Mouse (Mus musculus) ES-E14 (cell line): ENCODE results near the gene Gm10037.

ENCODE experiments used
- CHD2 ChIP-seq: IDR thresholded peaks from 2 replicates; pipeline ENCODE4 v1.6.1; 2014; ENCODE audit warnings: mild to moderate bottlenecking, low read depth, low read length, inconsistent platforms
- HCFC1 ChIP-seq: IDR thresholded peaks from 2 replicates; pipeline ENCODE4 v1.6.1; 2012; ENCODE audit warnings: low read length, inconsistent platforms, borderline replicate concordance; ENCODE audit not compliant: insufficient read depth
- MAFK ChIP-seq: IDR thresholded peaks from 2 replicates; pipeline ENCODE4 v1.6.1; 2014; ENCODE audit warnings: mild to moderate bottlenecking, low read depth, low read length, inconsistent platforms; ENCODE audit not compliant: insufficient read depth
- ZC3H11A ChIP-seq: IDR thresholded peaks from 2 replicates; pipeline ENCODE4 v1.6.1; 2012; ENCODE audit warnings: low read depth, mild to moderate bottlenecking, inconsistent platforms, low read length, borderline replicate concordance

DNA sequence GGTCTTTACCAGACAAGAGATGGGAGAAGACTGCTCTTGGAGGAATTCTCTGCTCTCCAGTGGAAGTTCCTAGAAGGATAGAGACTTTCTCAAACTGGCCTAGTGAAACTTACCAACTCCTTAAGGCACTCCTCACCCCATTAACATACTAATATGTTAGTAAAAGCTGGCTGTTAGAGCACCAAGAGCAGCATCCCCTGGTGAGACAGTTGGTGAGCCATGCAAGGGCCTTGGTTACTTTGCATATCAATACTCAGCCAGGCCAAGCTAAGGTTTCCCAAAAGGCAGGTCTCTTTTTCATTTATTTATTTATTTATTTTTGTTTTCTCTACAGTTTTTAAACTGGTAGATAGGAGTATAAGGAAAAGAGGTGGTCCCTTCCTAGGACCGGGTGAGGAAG, 26.4 kb downstream of the Gm10037 start:
- TF ChIP-seq HCFC1 = no peak
- no peak for TF ChIP-seq ZC3H11A
- no peak for TF ChIP-seq CHD2
- TF ChIP-seq MAFK = no peak
